ENCODE assay signal across 10 mouse cellular contexts in genomic region chr2:110981733-110982132, GRCm38 (mm10). TPM values are rescaled to one million over a fixed set of nuclear protein-coding genes. Genes with fewer than 3 reads are reported as not detected.
DNase-seq lines count a peak whose midpoint lies in the region; ATAC-seq and TF ChIP-seq lines count a peak whose summit lies in the region.
"Had no signal": no experiment of that assay in that cellular context is flagged by ENCODE, and none has a peak within 500 bp of the region (broad histone marks: within the 10 kb centered on the region; RNA-seq: fewer than 3 reads in every experiment).

No protein-coding gene starts in this region.

- DNase-seq in cerebellum, adult 9-10 months, result peak; percentile 75
- no peak for DNase-seq in cerebellum, adult 18-20 months
- DNase-seq in liver, postnatal 0 days, result no peak
- no peak for DNase-seq in liver, embryonic 11.5 days (ENCODE audit: low spot score)
- DNase-seq in forebrain, postnatal 0 days, result peak; percentile 54
- peak; percentile 55 for DNase-seq in retina, postnatal 1 day
- no peak for DNase-seq in ovary, adult 18-20 months (ENCODE audit: low spot score)
- DNase-seq in spleen, postnatal 36 days (ENCODE audit: low spot score in 2 of 2), result no peak

- no peaks in the 10 kb centered on the region for H3K9me3 ChIP-seq in liver, postnatal 0 days (ENCODE audit: low read length)
- no peaks in the 10 kb centered on the region for H3K9me3 ChIP-seq in liver, embryonic 11.5 days (ENCODE audit: control insufficient read depth, low read length)
- no peaks in the 10 kb centered on the region for H3K9me3 ChIP-seq in forebrain, postnatal 0 days (ENCODE audit: low read length)
- H3K9me3 ChIP-seq: liver, embryonic 13.5 days; neural tube, embryonic 12.5 days had no signal

- H3K36me3 ChIP-seq in liver, postnatal 0 days (replicated peaks; ENCODE audit: insufficient read depth, low read length), result no peaks in the 10 kb centered on the region
- no peaks in the 10 kb centered on the region for H3K36me3 ChIP-seq in liver, embryonic 11.5 days (ENCODE audit: control insufficient read depth, insufficient read depth, low read length)
- H3K36me3 ChIP-seq in forebrain, postnatal 0 days (ENCODE audit: insufficient read depth), result no peaks in the 10 kb centered on the region
- H3K36me3 ChIP-seq: liver, embryonic 13.5 days; neural tube, embryonic 12.5 days had no signal

- ATAC-seq in liver, postnatal 0 days, result no peak
- no peak; the same call in 1 of the 2 replicates for ATAC-seq in liver, embryonic 11.5 days (replicated peaks; ENCODE audit: low FRiP score)
- no peak; the same call in 1 of the 2 replicates for ATAC-seq in forebrain, postnatal 0 days

- H3K27me3 ChIP-seq in liver, postnatal 0 days (ENCODE audit: insufficient read depth, low read length), result no peaks in the 10 kb centered on the region
- no peaks in the 10 kb centered on the region for H3K27me3 ChIP-seq in liver, embryonic 11.5 days (replicated peaks; ENCODE audit: control insufficient read depth, insufficient read depth, low read length)
- no peaks in the 10 kb centered on the region for H3K27me3 ChIP-seq in forebrain, postnatal 0 days (ENCODE audit: insufficient read depth, low read length)
- H3K27me3 ChIP-seq: liver, embryonic 13.5 days; neural tube, embryonic 12.5 days had no signal

- TF ChIP-seq CTCF in liver, postnatal 0 days (IDR thresholded peaks at IDR 0.05; ENCODE audit: low read depth), result peak; percentile 43
- peak; percentile 65 for TF ChIP-seq CTCF in forebrain, postnatal 0 days (IDR thresholded peaks at IDR 0.05; ENCODE audit: low read depth)

- H3K9ac ChIP-seq in liver, postnatal 0 days (replicated peaks), result no peak overlapping the region
- H3K9ac ChIP-seq in liver, embryonic 11.5 days (ENCODE audit: low read depth, low read length), result no peak overlapping the region
- H3K9ac ChIP-seq in forebrain, postnatal 0 days, result no peak overlapping the region
- H3K9ac ChIP-seq: liver, embryonic 13.5 days; neural tube, embryonic 12.5 days had no signal

- TF ChIP-seq EP300 in liver, postnatal 0 days (IDR thresholded peaks at IDR 0.05; ENCODE audit: low read depth), result no peak

- H3K4me1 ChIP-seq in liver, postnatal 0 days (ENCODE audit: insufficient read depth), result no peaks in the 10 kb centered on the region
- no peaks in the 10 kb centered on the region for H3K4me1 ChIP-seq in liver, embryonic 11.5 days (replicated peaks; ENCODE audit: control insufficient read depth, insufficient read depth, low read length)
- no peaks in the 10 kb centered on the region for H3K4me1 ChIP-seq in forebrain, postnatal 0 days (ENCODE audit: insufficient read depth)
- H3K4me1 ChIP-seq: liver, embryonic 13.5 days; neural tube, embryonic 12.5 days had no signal

- 40% methylated on average over 1 of the region's 1 CpGs for WGBS in liver, postnatal 0 days (ENCODE audit: insufficient replicate concordance)
- WGBS in liver, embryonic 11.5 days, result 29% methylated on average over 1 of the region's 1 CpGs
- WGBS in forebrain, postnatal 0 days, result 23% methylated on average over 1 of the region's 1 CpGs

- no peak overlapping the region for H3K4me3 ChIP-seq in liver, postnatal 0 days (ENCODE audit: low read depth, low read length)
- H3K4me3 ChIP-seq in liver, embryonic 11.5 days (ENCODE audit: low read depth, low read length), result no peak overlapping the region
- H3K4me3 ChIP-seq in forebrain, postnatal 0 days (ENCODE audit: low read depth, low read length), result no peak overlapping the region
- H3K4me3 ChIP-seq: liver, embryonic 13.5 days; neural tube, embryonic 12.5 days had no signal

- no peak overlapping the region for H3K4me2 ChIP-seq in liver, postnatal 0 days (ENCODE audit: low read depth, low read length)
- H3K4me2 ChIP-seq in liver, embryonic 11.5 days, result no peak overlapping the region
- no peak overlapping the region for H3K4me2 ChIP-seq in forebrain, postnatal 0 days (ENCODE audit: low read depth)
- H3K4me2 ChIP-seq: liver, embryonic 13.5 days; neural tube, embryonic 12.5 days had no signal

- H3K27ac ChIP-seq in liver, postnatal 0 days (ENCODE audit: low read depth), result no peak overlapping the region
- no peak overlapping the region for H3K27ac ChIP-seq in liver, embryonic 11.5 days (ENCODE audit: low read depth, low read length)
- H3K27ac ChIP-seq in forebrain, postnatal 0 days (ENCODE audit: low read depth, low read length), result no peak overlapping the region
- H3K27ac ChIP-seq: liver, embryonic 13.5 days; neural tube, embryonic 12.5 days had no signal

RNA-seq across cellular contexts. Expression of gene Ano3, which starts 31.0 kb away (rescaled TPM):
- polyA plus RNA-seq in liver, postnatal 0 days (2015; fragmentation: Nextera tagmentation; extraction: Ambion mirVana), result not detected in 2 replicates
- polyA plus RNA-seq in liver, embryonic 11.5 days (2014; fragmentation: Nextera tagmentation; extraction: Ambion mirVana), result 0.18 TPM in 1 of 2 replicates, not detected in the other
- total RNA-seq in forebrain, postnatal 0 days (2014; rRNA removed), result 3.0 and 3.4 TPM in 2 replicates
- polyA plus RNA-seq in forebrain, postnatal 0 days (2015; fragmentation: Nextera tagmentation; extraction: Ambion mirVana), result 0.74 and 0.96 TPM in 2 replicates
- polyA plus RNA-seq: liver, embryonic 13.5 days had no signal

Comparison
In these comparisons a context has a peak if more than half of its experiments do, and no peak if none do; other contexts are left out.
1. DNase-seq: peak in cerebellum, adult 9-10 months (single experiment), forebrain, postnatal 0 days (single experiment) and retina, postnatal 1 day (single experiment); none in cerebellum, adult 18-20 months (0 of 2), liver, postnatal 0 days (single experiment), liver, embryonic 11.5 days (single experiment), ovary, adult 18-20 months (single experiment) and spleen, postnatal 36 days (0 of 2).